Mouse (Mus musculus) midbrain, embryonic 12.5 days (tissue): Measurements from ENCODE around the gene Mfap1a. TPM values are rescaled to one million over a fixed set of nuclear protein-coding genes. Genes with fewer than 3 reads are reported as not detected.
A peak's percentile ranks its signal among the peaks of the same experiment; 100 is the strongest.
"Not testable (repeated sequence)": the region's sequence is repeated elsewhere in the genome, so short reads cannot be mapped to it uniquely, and the experiment has no call there.

Experiments used
- ATAC-seq: fragments of 200-750 bp; cut with Nextera tagmentation; 2 replicates; pipeline ENCODE4 v1.8.0; 2017; ENCODE audit warnings: low read depth, moderate TSS enrichment, moderate library complexity; ENCODE audit not compliant: low FRiP score
- H3K27ac ChIP-seq: fragments of 300-500 bp; sonication (generic); replicated peaks from 2 replicates; pipeline ENCODE4 v1.5.1; 2016; ENCODE audit warnings: mild to moderate bottlenecking
- H3K27me3 ChIP-seq: fragments of 300-500 bp; sonication (generic); 2 replicates; pipeline ENCODE4 v1.6.1; 2016; ENCODE audit warnings: mild to moderate bottlenecking
- H3K36me3 ChIP-seq: fragments of 300-500 bp; sonication (generic); 2 replicates; pipeline ENCODE4 v1.6.1; 2016
- H3K4me1 ChIP-seq: fragments of 300-500 bp; sonication (generic); 2 replicates; pipeline ENCODE4 v1.6.1; 2016
- H3K4me2 ChIP-seq: fragments of 300-500 bp; sonication (generic); replicated peaks from 2 replicates; pipeline ENCODE4 v1.6.1; 2016; ENCODE audit warnings: mild to moderate bottlenecking, moderate library complexity
- H3K4me3 ChIP-seq: fragments of 300-500 bp; sonication (generic); 2 replicates; pipeline ENCODE4 v1.5.1; 2016; ENCODE audit warnings: mild to moderate bottlenecking
- H3K9ac ChIP-seq: fragments of 300-500 bp; sonication (generic); replicated peaks from 2 replicates; pipeline ENCODE4 v1.6.1; 2016; ENCODE audit warnings: mild to moderate bottlenecking, moderate library complexity
- H3K9me3 ChIP-seq: fragments of 300-500 bp; sonication (generic); 2 replicates; pipeline ENCODE4 v1.6.1; 2016; ENCODE audit warnings: mild to moderate bottlenecking
- WGBS: fragments of 180-500 bp; shearing (Covaris S2); methylation state at CpG from one replicate; pipeline ENCODE4 v1.1.7; 2016; 5-methylcytosine and 5-hydroxymethylcytosine counted together
- polyA plus RNA-seq: library from polyadenylated mRNA; unstranded; fragments of >200 nt; fragmentation: Nextera tagmentation; extraction: Ambion mirVana; gene quantifications from 2 replicates; pipeline ENCODE4 v1.2.1, GENCODE M21; 2016

Mfap1a gene
- polyA plus RNA-seq, 1 experiment from 2014 or later: 31.9 TPM

- ATAC-seq: peak; percentile 93
- WGBS: 7% methylated on average over 41 of the region's 41 CpGs
Observed at GRCm38 (mm10) chr2:121473301-121474179, 32.9 kb downstream of the Mfap1a start, which contains the start of gene Mfap1b. TSS of gene Mfap1b (minus strand) at chr2:121474067.

GRCm38 (mm10) chr2:121472783-121473182 lies 33.7 kb downstream of the Mfap1a start:
- not testable (repeated sequence) for H3K27me3 ChIP-seq, H3K9ac ChIP-seq, H3K4me3 ChIP-seq, H3K9me3 ChIP-seq, H3K4me1 ChIP-seq, H3K27ac ChIP-seq, H3K36me3 ChIP-seq, H3K4me2 ChIP-seq, ATAC-seq
- WGBS: 97% methylated on average over 3 of the region's 3 CpGs

More at GRCm38 (mm10) chr2:121473301-121474179, 32.9 kb downstream of the Mfap1a start, which contains the start of gene Mfap1b:
- H3K27ac ChIP-seq: peak within 1 kb of the TSS; percentile 71
- not testable (repeated sequence) for H3K9me3 ChIP-seq, H3K4me1 ChIP-seq, H3K27me3 ChIP-seq, H3K36me3 ChIP-seq
- peak within 1 kb of the TSS; percentile 63 for H3K9ac ChIP-seq
- peak within 1 kb of the TSS; percentile 64 for H3K4me3 ChIP-seq
- H3K4me2 ChIP-seq: peak within 1 kb of the TSS; percentile 78

DNA sequence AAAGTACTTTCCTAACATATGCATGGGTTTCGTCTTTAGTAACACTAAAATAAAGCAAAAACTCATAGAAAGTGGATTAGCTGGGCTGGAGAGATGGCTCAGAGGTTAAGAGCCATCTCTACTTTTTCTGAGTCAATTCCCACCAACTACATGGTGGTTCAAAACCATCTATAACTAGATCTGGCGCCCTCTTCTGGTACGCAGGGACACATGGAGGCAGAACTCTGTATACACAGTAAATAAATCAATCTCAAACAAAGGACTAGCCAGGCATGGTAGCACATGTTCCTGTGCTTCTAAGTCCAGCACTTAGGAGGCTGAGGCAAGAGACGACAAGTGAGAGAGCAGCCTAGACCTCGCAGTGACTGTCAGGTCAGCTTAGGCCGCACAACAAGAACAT lies 37.5 kb downstream of the Mfap1a start:
- H3K27ac ChIP-seq, H3K4me1 ChIP-seq, H3K27me3 ChIP-seq, H3K9me3 ChIP-seq, H3K36me3 ChIP-seq, H3K9ac ChIP-seq, H3K4me2 ChIP-seq, ATAC-seq, H3K4me3 ChIP-seq: not testable (repeated sequence)
- 100% methylated on average over 2 of the region's 6 CpGs for WGBS

DNA sequence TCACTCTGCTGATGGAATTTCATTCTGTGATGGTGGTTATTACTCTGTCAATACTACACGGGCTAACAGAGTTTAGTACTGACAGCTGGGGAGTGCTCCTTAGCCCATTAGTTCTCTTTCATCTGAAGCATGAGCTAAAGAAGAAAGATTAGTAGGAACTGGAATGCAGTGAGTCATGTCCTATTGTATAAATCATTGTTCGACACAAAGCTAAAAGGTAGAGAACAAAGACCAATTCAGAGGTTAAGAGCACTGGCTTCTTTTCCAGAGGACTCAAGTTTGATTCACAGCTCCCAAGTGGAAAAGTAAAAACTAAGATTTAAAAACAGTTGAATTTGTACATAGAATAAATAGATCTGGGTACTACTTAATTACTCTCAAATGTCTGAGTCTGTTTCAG lies 46.4 kb downstream of the Mfap1a start:
- WGBS: 61% methylated on average over 2 of the region's 2 CpGs

DNA sequence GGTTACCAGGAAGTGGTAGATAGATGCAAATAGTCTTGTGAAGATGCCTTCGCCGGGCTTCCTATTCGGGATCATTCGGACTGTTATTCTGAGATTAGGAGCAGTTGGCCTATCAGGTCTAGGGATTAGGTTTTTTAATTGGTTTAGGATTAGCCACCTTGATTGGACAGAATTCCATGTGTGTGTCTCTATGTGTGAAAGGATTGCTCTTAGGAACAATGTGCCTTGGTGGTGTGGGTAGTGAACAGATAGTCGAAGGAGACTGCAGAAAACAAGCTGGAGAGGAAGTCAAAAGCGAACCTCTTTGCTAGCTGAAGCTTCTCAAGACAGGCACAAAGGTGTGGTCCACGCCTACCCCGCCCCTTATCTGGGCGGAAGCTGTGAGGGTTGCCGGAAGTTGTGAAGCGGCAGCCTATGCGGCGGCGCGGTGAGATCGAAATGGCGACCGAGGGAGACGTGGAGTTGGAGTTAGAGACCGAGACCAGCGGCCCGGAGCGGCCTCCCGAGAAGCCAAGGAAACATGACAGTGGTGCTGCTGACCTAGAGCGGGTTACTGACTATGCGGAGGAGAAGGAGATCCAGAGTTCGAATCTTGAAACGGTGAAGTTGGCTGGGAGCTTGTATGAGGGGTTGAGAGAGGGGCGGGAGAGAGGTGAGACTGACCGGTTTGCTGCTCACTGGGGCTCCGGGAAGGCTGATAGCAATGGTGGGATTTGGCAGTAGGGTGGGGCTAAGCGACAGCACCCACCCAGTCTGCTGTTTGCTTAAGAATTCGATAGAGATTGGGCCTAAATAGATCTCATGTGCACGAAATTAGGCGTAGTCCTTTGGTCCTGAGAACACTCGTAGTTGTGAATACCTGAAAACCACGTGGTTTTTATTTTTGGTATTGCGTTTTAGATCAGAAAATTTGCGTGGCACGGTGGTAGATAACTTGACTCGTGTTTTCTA lies 49.5 kb downstream of the Mfap1a start, which contains the start of gene Serinc4:
TSS of gene Serinc4 (minus strand) at position 90 of the 951 bp plus-strand sequence.
- no peaks in the 10 kb centered on the region for H3K9me3 ChIP-seq
- H3K4me2 ChIP-seq: peak within 1 kb of the TSS; percentile 69
- H3K9ac ChIP-seq: peak within 1 kb of the TSS; percentile 73
- no peaks in the 10 kb centered on the region for H3K27me3 ChIP-seq
- H3K36me3 ChIP-seq: peaks cover 44% of the 10 kb centered on the region
- ATAC-seq: peak; percentile 89
- peak within 1 kb of the TSS; percentile 71 for H3K4me3 ChIP-seq
- peak within 1 kb of the TSS; percentile 63 for H3K27ac ChIP-seq
- peaks cover 18% of the 10 kb centered on the region for H3K4me1 ChIP-seq
- 4% methylated on average over 41 of the region's 41 CpGs for WGBS

More for the DNA sequence above, 46.4 kb downstream of the Mfap1a start:
- Histone ChIP-seq H3K4me3 (no peak overlapping the region), H3K4me1 (peaks cover 13% of the 10 kb centered on the region), H3K27ac (no peak overlapping the region), H3K9me3 (no peaks in the 10 kb centered on the region), H3K36me3 (peaks cover 19% of the 10 kb centered on the region), H3K27me3 (no peaks in the 10 kb centered on the region), H3K4me2 (no peak overlapping the region), H3K9ac (no peak overlapping the region)
- no peak for ATAC-seq

DNA sequence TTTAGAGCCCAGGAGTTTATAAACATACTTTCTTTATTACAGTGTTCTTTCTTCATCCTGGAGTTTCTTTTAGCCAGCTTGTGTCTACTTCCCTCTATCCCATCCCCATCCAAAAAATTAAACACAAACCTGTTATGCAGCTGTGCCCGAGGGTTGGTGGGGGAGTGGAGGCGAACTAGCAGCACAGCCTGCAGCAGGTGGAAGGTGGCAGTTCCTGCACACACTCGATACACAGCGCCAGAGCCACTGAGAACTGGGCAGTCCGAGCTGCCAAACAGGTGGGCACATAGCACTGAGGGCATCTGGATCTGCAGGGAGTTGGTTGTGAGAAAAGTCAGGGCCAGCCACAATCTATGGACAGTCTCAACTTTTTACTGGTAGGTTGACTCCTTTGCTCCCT lies 50.9 kb downstream of the Mfap1a start:
- ATAC-seq: no peak
- WGBS: 86% methylated on average over 5 of the region's 5 CpGs
- no peak overlapping the region for H3K4me3 ChIP-seq

DNA sequence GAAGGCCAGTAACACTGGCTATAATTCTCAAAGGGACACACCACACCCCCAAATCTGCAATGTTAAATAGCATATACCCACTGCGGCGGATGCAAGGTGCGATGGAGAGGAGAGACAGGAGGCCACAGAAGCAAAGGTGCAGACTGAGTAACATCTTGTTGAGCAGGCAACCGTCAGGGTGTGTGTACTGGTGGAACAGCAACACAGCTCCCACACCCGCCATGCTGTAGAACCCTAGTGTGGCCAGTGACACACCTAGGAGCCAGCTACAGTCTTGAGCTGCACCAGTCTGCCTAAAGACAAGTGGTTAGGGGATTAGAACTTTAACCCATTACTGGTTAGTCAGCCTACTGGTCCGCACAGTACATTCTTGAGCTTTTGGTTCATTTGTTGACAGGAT lies 52.5 kb downstream of the Mfap1a start:
- Histone ChIP-seq H3K9me3 (no peaks in the 10 kb centered on the region), H3K27me3 (no peaks in the 10 kb centered on the region), H3K4me1 (peaks cover 32% of the 10 kb centered on the region), H3K27ac (no peak overlapping the region), H3K36me3 (peaks cover 43% of the 10 kb centered on the region), H3K4me2 (no peak overlapping the region), H3K9ac (no peak overlapping the region), H3K4me3 (no peak overlapping the region)
- no peak for ATAC-seq
- 88% methylated on average over 6 of the region's 6 CpGs for WGBS

More for the DNA sequence above, 50.9 kb downstream of the Mfap1a start:
- Histone ChIP-seq H3K4me2 (no peak overlapping the region), H3K9ac (no peak overlapping the region), H3K27ac (no peak overlapping the region), H3K4me1 (peaks cover 27% of the 10 kb centered on the region), H3K9me3 (no peaks in the 10 kb centered on the region), H3K27me3 (no peaks in the 10 kb centered on the region), H3K36me3 (peaks cover 46% of the 10 kb centered on the region)

- H3K4me2 ChIP-seq: no peak within 1 kb of the TSS
- H3K27me3 ChIP-seq: no peaks in the 10 kb centered on the region
- H3K9me3 ChIP-seq: no peaks in the 10 kb centered on the region
- no peak within 1 kb of the TSS for H3K27ac ChIP-seq
- H3K36me3 ChIP-seq: peaks cover 36% of the 10 kb centered on the region
- no peak within 1 kb of the TSS for H3K4me3 ChIP-seq
- WGBS: 91% methylated on average over 4 of the region's 4 CpGs
- H3K9ac ChIP-seq: no peak within 1 kb of the TSS
- peaks cover 34% of the 10 kb centered on the region for H3K4me1 ChIP-seq
- no peak for ATAC-seq
Observed at GRCm38 (mm10) chr2:121452990-121453389, 53.5 kb downstream of the Mfap1a start, which contains the start of gene Hypk. TSS of gene Hypk (plus strand) at chr2:121453290.

DNA sequence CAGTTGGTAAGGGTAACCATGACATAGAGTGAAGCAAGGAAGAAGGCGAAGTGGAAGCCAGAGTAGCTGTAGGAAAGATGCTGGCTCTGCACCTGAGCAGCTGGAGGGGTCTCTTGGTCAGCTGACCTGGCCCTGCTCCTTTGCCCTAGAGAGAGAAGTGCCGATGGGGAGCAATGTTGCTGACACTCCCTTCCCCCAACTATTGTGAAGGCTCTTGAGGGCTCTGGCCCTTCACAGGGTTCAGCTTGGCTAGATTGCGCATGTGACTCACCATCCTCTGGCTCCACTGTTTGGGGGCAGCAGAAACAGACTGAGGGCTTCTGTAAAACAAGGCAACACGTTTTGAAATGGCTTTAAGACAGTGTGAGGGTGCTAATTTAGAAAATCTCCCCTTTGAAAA lies 54.1 kb downstream of the Mfap1a start:
- Histone ChIP-seq H3K27me3 (no peaks in the 10 kb centered on the region), H3K4me1 (peaks cover 31% of the 10 kb centered on the region), H3K9ac (no peak overlapping the region), H3K4me3 (no peak overlapping the region), H3K4me2 (no peak overlapping the region), H3K27ac (no peak overlapping the region), H3K36me3 (peaks cover 36% of the 10 kb centered on the region), H3K9me3 (no peaks in the 10 kb centered on the region)
- 87% methylated on average over 4 of the region's 4 CpGs for WGBS
- ATAC-seq: no peak

DNA sequence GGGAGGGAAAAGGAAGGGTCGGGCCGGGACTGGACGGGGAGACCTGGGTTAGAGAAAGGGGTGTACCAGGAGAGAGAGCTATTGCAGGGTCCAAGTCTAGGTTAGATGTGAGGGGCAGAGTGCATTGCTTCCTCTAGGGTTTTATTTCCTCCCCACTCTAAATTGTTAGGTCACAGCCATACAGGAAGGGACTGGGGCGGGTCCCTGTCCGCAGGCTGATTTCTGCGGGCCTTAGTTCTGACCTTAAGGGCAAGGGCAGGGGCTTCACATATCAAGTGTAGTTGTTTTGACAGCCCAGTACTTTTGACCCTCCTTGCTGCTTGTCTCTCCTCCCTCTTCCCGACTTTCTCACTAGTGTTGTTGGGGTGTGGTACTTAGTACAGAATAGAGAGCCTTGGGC lies 56.4 kb downstream of the Mfap1a start:
- WGBS: 3% methylated on average over 7 of the region's 7 CpGs
- Histone ChIP-seq H3K4me2 (peak overlapping the region; percentile 96), H3K4me1 (peaks cover 25% of the 10 kb centered on the region), H3K9ac (peak overlapping the region; percentile 92), H3K27ac (peak overlapping the region; percentile 95), H3K4me3 (peak overlapping the region; percentile 97), H3K27me3 (no peaks in the 10 kb centered on the region), H3K36me3 (peaks cover 34% of the 10 kb centered on the region), H3K9me3 (no peaks in the 10 kb centered on the region)
- ATAC-seq: no peak

DNA sequence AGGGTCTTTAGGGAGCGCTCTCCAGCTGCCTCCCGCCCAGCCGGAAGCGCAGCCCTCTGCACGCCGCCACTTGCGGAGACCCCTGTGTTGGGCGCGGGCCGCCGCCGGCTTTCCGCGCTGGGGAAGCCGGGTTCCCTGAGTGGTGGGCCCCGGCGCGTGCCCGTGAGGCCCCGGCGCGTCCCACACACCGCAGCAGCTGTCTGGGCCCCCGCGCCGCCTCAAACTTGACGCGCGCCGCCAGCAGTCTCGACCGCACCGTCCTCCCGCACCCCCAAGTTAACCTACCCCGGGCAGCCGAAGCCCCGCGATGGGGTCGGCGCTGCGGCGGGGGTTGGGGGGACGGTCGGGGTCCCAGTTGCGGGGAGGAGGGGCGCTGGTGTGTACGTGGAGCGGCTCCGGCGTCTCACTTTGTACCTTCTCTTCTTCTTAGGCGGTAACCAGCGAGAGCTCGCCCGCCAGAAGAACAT lies 56.9 kb downstream of the Mfap1a start:
- Histone ChIP-seq H3K4me2 (peak overlapping the region; percentile 96), H3K4me1 (peaks cover 25% of the 10 kb centered on the region), H3K36me3 (peaks cover 29% of the 10 kb centered on the region), H3K27me3 (no peaks in the 10 kb centered on the region), H3K4me3 (peak overlapping the region; percentile 97), H3K9me3 (no peaks in the 10 kb centered on the region), H3K9ac (peak overlapping the region; percentile 92), H3K27ac (peak overlapping the region; percentile 95)
- ATAC-seq: peak; percentile 67
- WGBS: under 1% methylated on average over 53 of the region's 54 CpGs
